Mouse (Mus musculus) monocyte, adult 59 days (primary cell): Measurements from ENCODE around the gene Copz2. TPM values are rescaled to one million over a fixed set of nuclear protein-coding genes. Genes with fewer than 3 reads are reported as not detected.

Experiments used
- total RNA-seq, 2 experiments: library from RNA; stranded (reverse); gene quantifications; one replicate each; pipeline ENCODE4 v1.2.4; 2023

The Copz2 gene
- 1 to 10 TPM; 1.8 to 4.5 TPM for total RNA-seq

GRCm38 (mm10) chr11:96849681-96850467 is at the start of gene Copz2:
Copz2 (plus strand) TSS chr11:96849870.

GRCm38 (mm10) chr11:96829813-96830538 is 19.7 kb upstream of the Copz2 start, which contains the start of gene Nfe2l1:
Nfe2l1 (minus strand) TSS chr11:96829968.

Other genes starting within 250 kb of the Copz2 start
- 10 to 100 TPM; 31.1 to 46.5 TPM for gene Snx11, start 72.3 kb upstream of the Copz2 start, total RNA-seq
- 10 to 100 TPM; 29.1 to 32.9 TPM for gene Cbx1, start 60.7 kb upstream of the Copz2 start, total RNA-seq
- 10 to 100 TPM; 59.8 to 96.1 TPM for gene Nfe2l1, start 19.9 kb upstream of the Copz2 start, total RNA-seq
- 10 to 100 TPM; 48.2 to 51.0 TPM for gene Cdk5rap3, start 66.6 kb downstream of the Copz2 start, total RNA-seq
- not detected for gene Prr15l, start 78.2 kb downstream of the Copz2 start, total RNA-seq
- gene Pnpo, start 94.1 kb downstream of the Copz2 start, total RNA-seq, result 10 to 100 TPM; 23.0 to 23.8 TPM
- 10 to 100 TPM; 35.9 to 41.8 TPM for gene Sp2, start 133.1 kb downstream of the Copz2 start, total RNA-seq
- gene Sp6, start 163.5 kb downstream of the Copz2 start, total RNA-seq, result not detected
- 1 to 10 TPM in 1 of 2 experiments, under 1 TPM in 1; 0.67 to 1.5 TPM for gene Scrn2, start 180.1 kb downstream of the Copz2 start, total RNA-seq
- not detected for gene Lrrc46, start 191.5 kb downstream of the Copz2 start, total RNA-seq
- gene Mrpl10, start 191.7 kb downstream of the Copz2 start, total RNA-seq, result 10 to 100 TPM; 38.5 to 41.1 TPM
- 10 to 100 TPM; 12.7 to 17.6 TPM for gene Osbpl7, start 200.8 kb downstream of the Copz2 start, total RNA-seq